Mouse (Mus musculus) E14TG2a.4 (cell line): ENCODE measurements around the gene H1foo.

Experiments used
- H3K27me3 ChIP-seq: 2 replicates; pipeline ENCODE4 v1.6.1; 2014; ENCODE audit warnings: low read length, control low read depth; ENCODE audit not compliant: insufficient read depth
- H3K36me3 ChIP-seq: 2 replicates; pipeline ENCODE4 v1.6.1; 2014; ENCODE audit warnings: low read length, control low read depth; ENCODE audit not compliant: insufficient read depth
- H3K4me1 ChIP-seq: replicated peaks from 2 replicates; pipeline ENCODE4 v1.6.1; 2014; ENCODE audit warnings: low read depth, low read length, control low read depth
- H3K4me3 ChIP-seq: replicated peaks from 2 replicates; pipeline ENCODE4 v1.5.1; 2014; ENCODE audit warnings: mild to moderate bottlenecking, low read length
- H3K9me3 ChIP-seq: 2 replicates; pipeline ENCODE4 v1.6.1; 2014; ENCODE audit warnings: low read length, control low read depth
- CTCF ChIP-seq: conservative IDR thresholded peaks from 2 replicates; pipeline ENCODE4 v1.5.1; 2014; ENCODE audit warnings: low read length
- NANOG ChIP-seq: IDR thresholded peaks from 2 replicates; pipeline ENCODE4 v1.6.1; 2014; ENCODE audit warnings: borderline replicate concordance, low read length, mixed read lengths
- POU5F1 ChIP-seq: IDR thresholded peaks from 2 replicates; pipeline ENCODE4 v1.6.1; 2014; ENCODE audit warnings: low read length, borderline replicate concordance

Gene H1foo

DNA sequence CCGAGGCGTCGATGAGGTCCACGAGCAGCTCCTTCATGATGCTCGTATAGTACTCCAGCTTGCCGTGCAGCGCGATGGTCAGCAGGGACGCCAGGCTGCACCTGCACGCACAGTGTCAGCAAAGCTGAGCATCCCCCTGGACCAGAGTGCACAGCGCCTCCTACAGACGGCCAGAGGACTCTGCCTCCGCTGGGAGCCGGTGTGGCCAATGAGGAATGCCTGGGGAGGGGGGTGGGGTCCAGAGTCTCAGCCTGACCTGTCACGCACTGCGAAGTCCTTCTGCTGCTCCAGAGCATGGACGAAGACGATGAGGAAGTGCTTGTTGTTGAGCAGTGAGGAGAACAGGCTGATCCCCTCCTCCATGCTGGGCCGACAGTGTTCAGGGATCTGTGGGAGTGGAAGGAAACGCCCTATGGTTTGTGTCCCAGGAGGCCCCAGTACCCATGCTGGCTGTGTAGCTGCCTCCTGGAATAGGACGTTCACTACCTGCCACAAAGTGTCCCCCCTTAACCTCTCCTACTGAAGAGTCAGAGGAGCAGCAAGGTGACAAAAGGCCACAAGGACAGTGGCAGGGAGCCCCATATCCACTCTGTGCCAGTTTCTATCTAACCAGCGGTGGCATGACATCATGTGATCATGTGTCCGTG lies 17.8 kb downstream of the H1foo start:
- no peaks in the 10 kb centered on the region for H3K36me3 ChIP-seq
- TF ChIP-seq NANOG (no peak), POU5F1 (no peak), CTCF (peak; percentile 88)
- H3K27me3 ChIP-seq: peaks cover 54% of the 10 kb centered on the region
- H3K4me3 ChIP-seq: no peak overlapping the region
- H3K4me1 ChIP-seq: peaks cover 39% of the 10 kb centered on the region
- H3K9me3 ChIP-seq: no peaks in the 10 kb centered on the region

DNA sequence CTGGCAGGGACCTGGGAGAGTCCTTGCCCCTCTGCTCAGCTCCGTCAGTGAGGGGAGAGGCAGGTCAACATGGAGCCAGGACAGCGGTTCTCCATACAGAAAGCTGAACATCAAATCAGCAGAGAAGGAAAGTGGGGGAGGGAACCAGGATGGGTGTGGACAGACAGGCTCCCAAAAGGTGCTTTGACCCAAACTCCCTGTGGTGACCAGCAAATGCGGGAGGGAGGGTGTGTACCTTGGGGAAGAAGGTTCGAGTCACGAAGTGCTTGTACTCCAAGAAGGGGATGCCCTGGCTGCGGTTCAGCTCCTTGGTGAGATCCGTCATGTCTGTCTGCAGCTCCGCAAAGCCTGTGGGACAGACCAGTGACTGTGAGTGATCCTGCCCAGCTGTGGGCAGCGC lies 18.9 kb downstream of the H1foo start:
- TF ChIP-seq POU5F1: no peak
- no peak for TF ChIP-seq CTCF
- no peak for TF ChIP-seq NANOG
- Histone ChIP-seq H3K4me1 (peaks cover 31% of the 10 kb centered on the region), H3K9me3 (no peaks in the 10 kb centered on the region), H3K27me3 (peaks cover 55% of the 10 kb centered on the region), H3K4me3 (peak overlapping the region; percentile 43), H3K36me3 (no peaks in the 10 kb centered on the region)

DNA sequence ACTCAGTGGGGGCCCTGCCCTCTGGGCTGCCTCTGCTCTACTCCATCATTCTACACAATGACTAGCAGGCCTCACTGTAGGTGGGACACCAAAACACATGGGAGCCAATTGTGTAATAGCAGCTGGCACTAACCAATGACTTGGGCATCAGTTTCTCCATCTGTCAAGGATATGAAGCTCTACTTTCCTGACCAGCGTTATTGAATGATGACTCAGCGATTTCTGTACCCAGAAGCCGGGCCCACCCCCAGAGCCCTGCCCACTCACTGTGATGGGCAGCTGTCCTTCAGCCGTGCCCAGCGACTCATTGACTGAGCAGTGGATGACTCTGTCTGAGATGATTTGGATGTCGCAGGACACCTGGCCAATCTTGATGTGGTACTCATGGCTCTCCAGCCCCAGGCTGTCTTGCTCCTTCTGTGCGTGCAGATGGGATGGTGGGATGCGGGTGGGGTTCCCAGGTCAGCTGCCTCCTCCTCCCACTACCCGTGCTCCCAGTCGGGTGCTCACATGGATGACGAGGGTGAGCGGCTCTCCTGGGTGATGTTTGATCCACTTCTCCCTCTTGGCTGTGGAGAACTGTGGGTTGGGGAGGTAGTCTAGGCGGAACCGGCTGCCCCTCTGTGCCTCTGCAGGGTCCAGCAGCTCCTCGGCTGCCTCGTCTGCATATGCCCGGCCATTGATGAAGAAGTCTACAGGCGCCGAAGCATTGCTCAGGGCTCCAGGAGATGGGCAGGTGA lies 21.7 kb downstream of the H1foo start:
- H3K27me3 ChIP-seq: peaks cover 44% of the 10 kb centered on the region
- H3K9me3 ChIP-seq: no peaks in the 10 kb centered on the region

DNA sequence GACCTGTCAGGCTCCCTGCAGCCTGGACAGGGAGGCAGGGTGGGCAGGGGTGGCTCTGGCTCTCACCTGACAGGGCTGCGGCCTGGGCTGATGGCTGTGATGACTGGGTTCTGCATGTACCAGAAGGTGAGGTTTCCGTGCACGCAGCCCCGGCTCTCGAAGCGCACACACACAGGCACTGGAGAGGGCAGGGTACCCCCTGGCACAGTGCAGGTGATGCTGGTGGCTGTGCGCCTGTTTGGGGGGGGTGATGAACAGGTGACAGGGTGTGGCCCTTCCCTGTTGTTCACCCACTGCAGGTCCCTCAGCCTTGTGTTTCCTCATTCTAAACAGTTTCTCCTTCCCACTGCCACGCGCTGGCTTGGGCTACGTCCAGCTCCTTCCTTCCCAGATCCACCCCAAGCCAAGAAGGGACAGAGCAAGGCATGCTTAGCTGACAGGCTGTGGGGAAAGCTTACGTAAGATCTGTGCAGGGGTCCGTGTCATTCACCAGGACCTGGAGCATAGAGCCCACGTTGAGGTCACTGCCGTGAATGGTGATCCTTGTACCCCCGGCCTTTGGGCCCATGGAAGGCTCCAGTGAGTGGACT lies 22.6 kb downstream of the H1foo start:
- no peak overlapping the region for H3K4me3 ChIP-seq
- H3K4me1 ChIP-seq: peaks cover 25% of the 10 kb centered on the region
- no peaks in the 10 kb centered on the region for H3K36me3 ChIP-seq
- TF ChIP-seq NANOG: no peak
- no peak for TF ChIP-seq CTCF
- TF ChIP-seq POU5F1: no peak
- peaks cover 37% of the 10 kb centered on the region for H3K27me3 ChIP-seq
- H3K9me3 ChIP-seq: no peaks in the 10 kb centered on the region

More for the DNA sequence above, 21.7 kb downstream of the H1foo start:
- TF ChIP-seq CTCF (no peak), POU5F1 (no peak), NANOG (no peak)
- H3K4me1 ChIP-seq: peaks cover 31% of the 10 kb centered on the region
- no peak overlapping the region for H3K4me3 ChIP-seq
- H3K36me3 ChIP-seq: no peaks in the 10 kb centered on the region

DNA sequence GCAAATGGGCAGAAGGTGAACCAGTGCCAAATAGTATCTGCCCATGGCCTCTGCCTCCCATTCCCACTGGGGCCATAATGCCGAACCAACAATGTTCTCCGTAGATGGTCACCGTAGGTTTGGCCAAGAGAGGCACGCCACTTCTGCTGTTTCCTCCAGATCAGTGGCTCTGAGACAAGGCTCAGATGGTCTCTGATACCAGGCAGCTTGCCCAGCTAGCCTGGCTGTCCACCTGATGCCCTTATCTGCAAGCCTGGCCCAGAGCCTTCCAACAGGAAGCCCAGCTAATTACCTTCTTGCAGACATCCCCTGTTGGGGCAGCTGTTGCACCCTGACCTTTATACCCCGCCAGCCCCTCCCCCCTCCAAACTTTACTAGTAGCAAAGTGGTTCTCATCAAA lies 23.3 kb downstream of the H1foo start:
- H3K4me1 ChIP-seq: peaks cover 25% of the 10 kb centered on the region
- H3K36me3 ChIP-seq: no peaks in the 10 kb centered on the region
- TF ChIP-seq POU5F1 (no peak), CTCF (no peak), NANOG (no peak)
- H3K27me3 ChIP-seq: peaks cover 32% of the 10 kb centered on the region
- no peaks in the 10 kb centered on the region for H3K9me3 ChIP-seq
- no peak overlapping the region for H3K4me3 ChIP-seq

DNA sequence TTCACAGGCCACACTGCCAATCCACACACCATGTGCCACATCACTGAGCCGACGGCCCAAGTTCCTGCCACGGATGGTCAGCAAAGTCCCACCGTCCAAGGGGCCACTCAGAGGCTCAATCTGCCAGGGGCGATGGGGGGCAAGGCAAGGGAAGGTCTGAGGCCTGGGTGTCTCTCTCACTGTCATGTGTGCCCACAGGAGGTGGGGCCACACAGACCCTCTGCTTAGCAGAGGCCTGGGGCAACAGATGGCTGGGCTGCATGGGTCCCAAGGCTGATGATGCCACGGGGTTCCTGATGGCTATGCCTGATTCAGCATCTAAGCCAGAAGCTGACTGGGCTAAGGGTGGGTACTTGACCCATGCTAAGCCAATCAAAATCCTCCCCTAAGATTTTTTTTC lies 24.0 kb downstream of the H1foo start:
- Histone ChIP-seq H3K4me1 (peaks cover 20% of the 10 kb centered on the region), H3K9me3 (no peaks in the 10 kb centered on the region), H3K36me3 (no peaks in the 10 kb centered on the region), H3K27me3 (peaks cover 31% of the 10 kb centered on the region), H3K4me3 (no peak overlapping the region)
- TF ChIP-seq CTCF: no peak
- no peak for TF ChIP-seq NANOG
- no peak for TF ChIP-seq POU5F1

DNA sequence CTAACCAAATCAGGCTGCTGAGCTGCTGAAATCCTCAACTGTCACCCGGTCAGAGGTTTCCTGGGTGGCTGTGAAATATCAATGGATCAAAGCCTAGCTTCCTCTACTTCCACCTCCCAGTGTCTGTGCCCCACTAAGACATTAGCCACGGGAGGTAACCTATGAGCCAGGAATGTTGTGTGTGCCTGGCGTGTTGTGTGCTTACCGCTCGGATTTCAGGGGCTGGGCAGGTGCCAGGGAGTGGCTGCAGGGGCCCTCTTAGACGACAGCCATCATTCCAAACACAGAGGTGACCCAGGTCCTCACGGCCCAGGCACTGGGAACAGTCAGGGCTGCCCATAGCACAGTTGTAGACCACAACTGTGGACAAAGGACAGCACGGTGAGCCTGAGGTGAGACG lies 24.4 kb downstream of the H1foo start:
- Histone ChIP-seq H3K36me3 (no peaks in the 10 kb centered on the region), H3K4me3 (no peak overlapping the region), H3K27me3 (peaks cover 31% of the 10 kb centered on the region), H3K4me1 (peaks cover 16% of the 10 kb centered on the region), H3K9me3 (no peaks in the 10 kb centered on the region)
- TF ChIP-seq CTCF: no peak
- no peak for TF ChIP-seq POU5F1
- TF ChIP-seq NANOG: no peak

DNA sequence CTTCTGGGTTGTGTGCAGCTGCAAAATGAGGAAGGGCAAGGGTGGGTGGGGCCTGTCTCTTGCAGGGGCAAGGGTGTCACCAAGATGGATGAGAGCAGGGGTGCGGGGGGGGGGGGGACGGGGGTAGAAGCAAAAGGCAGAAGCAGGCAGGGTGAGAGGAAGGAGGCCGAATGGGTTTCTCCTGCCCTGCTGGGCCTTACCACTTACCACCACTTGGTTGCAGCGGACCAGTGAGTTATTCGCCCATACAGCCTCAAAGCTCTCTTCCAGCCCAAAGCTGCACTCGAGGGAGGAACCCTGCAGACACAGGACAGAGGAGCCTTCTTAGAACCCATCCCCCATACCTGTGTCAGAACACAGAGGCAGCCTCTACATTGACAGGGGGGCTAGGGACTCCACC lies 25.2 kb downstream of the H1foo start:
- TF ChIP-seq NANOG (no peak), CTCF (no peak), POU5F1 (no peak)
- no peaks in the 10 kb centered on the region for H3K9me3 ChIP-seq
- H3K36me3 ChIP-seq: no peaks in the 10 kb centered on the region
- H3K4me3 ChIP-seq: no peak overlapping the region
- peaks cover 15% of the 10 kb centered on the region for H3K4me1 ChIP-seq
- peaks cover 31% of the 10 kb centered on the region for H3K27me3 ChIP-seq
